Mouse (Mus musculus) midbrain, embryonic 11.5 days (tissue): ENCODE data around the gene Sema6d. TPM values are rescaled to one million over a fixed set of nuclear protein-coding genes. Genes with fewer than 3 reads are reported as not detected.

Experiments
- ATAC-seq: fragments of 200-750 bp; cut with Nextera tagmentation; 2 replicates; pipeline ENCODE4 v1.8.0; 2017; ENCODE audit warnings: moderate TSS enrichment, moderate library complexity; ENCODE audit not compliant: low FRiP score
- DNase-seq: peaks from one replicate; pipeline ENCODE4 v3.0.0; 2015; ENCODE audit warnings: low spot score; ENCODE audit errors: missing footprints
- H3K27ac ChIP-seq: fragments of 300-500 bp; sonication (generic); 2 replicates; pipeline ENCODE4 v1.5.1; 2014; ENCODE audit warnings: low read depth, low read length
- H3K27me3 ChIP-seq: fragments of 300-500 bp; sonication (generic); 2 replicates; pipeline ENCODE4 v1.6.1; 2014; ENCODE audit warnings: mild to moderate bottlenecking, low read length, moderate library complexity, mixed read lengths; ENCODE audit not compliant: control insufficient read depth, insufficient read depth
- H3K36me3 ChIP-seq: fragments of 300-500 bp; sonication (generic); 2 replicates; pipeline ENCODE4 v1.6.1; 2014; ENCODE audit warnings: mild to moderate bottlenecking, low read length, moderate library complexity, mixed read lengths; ENCODE audit not compliant: control insufficient read depth, insufficient read depth
- H3K4me1 ChIP-seq: fragments of 300-500 bp; sonication (generic); 2 replicates; pipeline ENCODE4 v1.6.1; 2014; ENCODE audit warnings: low read length; ENCODE audit not compliant: control insufficient read depth, insufficient read depth
- H3K4me2 ChIP-seq: fragments of 300-500 bp; sonication (generic); 2 replicates; pipeline ENCODE4 v1.6.1; 2014; ENCODE audit warnings: mild to moderate bottlenecking, moderate library complexity
- H3K4me3 ChIP-seq: fragments of 300-500 bp; sonication (generic); 2 replicates; pipeline ENCODE4 v1.5.1; 2014; ENCODE audit warnings: low read depth, low read length
- H3K9ac ChIP-seq: fragments of 300-500 bp; sonication (generic); 2 replicates; pipeline ENCODE4 v1.6.1; 2014; ENCODE audit warnings: low read length
- H3K9me3 ChIP-seq: fragments of 300-500 bp; sonication (generic); 2 replicates; pipeline ENCODE4 v1.6.1; 2016; ENCODE audit warnings: low read length; ENCODE audit not compliant: control insufficient read depth
- WGBS: fragments of 180-500 bp; shearing (Covaris S2); extraction: QIAGEN DNeasy Blood & Tissue Kit; methylation state at CpG from one replicate; pipeline ENCODE4 v1.1.7; 2014; 5-methylcytosine and 5-hydroxymethylcytosine counted together
- polyA plus RNA-seq: library from polyadenylated mRNA; unstranded; fragments of >200 nt; fragmentation: Nextera tagmentation; extraction: Ambion mirVana; gene quantifications from 2 replicates; pipeline ENCODE4 v1.2.1, GENCODE M21; 2014

Sema6d gene
- polyA plus RNA-seq, 1 experiment from 2014 or later: 11.1 TPM

DNA sequence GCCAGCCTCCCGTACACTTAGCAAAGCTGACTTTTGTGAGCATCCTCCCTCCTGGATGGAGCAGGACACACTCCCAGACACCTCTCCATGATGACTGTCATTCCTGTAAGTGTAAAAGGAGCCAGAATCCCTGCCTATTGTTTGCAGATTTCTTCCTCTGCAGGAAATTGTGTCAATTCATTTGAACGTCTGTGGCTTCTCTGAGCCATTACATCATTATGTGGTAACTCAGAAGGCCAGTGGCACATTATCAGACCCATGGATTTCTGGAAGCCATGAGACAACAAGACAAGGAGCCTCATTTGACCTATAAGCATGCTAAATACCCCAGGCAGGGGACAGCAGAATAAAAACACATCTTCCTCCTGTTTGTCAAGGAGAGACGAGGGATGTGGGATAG, 327.0 kb downstream of the Sema6d start:
- Histone ChIP-seq H3K36me3 (no peaks in the 10 kb centered on the region), H3K4me3 (no peak overlapping the region), H3K4me1 (no peaks in the 10 kb centered on the region), H3K9ac (no peak overlapping the region), H3K27ac (no peak overlapping the region), H3K9me3 (no peaks in the 10 kb centered on the region), H3K27me3 (no peaks in the 10 kb centered on the region), H3K4me2 (no peak overlapping the region)
- DNase-seq: no peak
- WGBS: 82% methylated on average over 3 of the region's 3 CpGs
- ATAC-seq: no peak

- no peak overlapping the region for H3K4me2 ChIP-seq
- no peaks in the 10 kb centered on the region for H3K4me1 ChIP-seq
- WGBS: 89% methylated on average over 2 of the region's 2 CpGs
- no peaks in the 10 kb centered on the region for H3K27me3 ChIP-seq
- no peaks in the 10 kb centered on the region for H3K9me3 ChIP-seq
- peak; percentile 17 for DNase-seq
- no peaks in the 10 kb centered on the region for H3K36me3 ChIP-seq
- H3K9ac ChIP-seq: no peak overlapping the region
- no peak overlapping the region for H3K4me3 ChIP-seq
- ATAC-seq: no peak
- no peak overlapping the region for H3K27ac ChIP-seq
These were observed 328.6 kb downstream of the Sema6d start for GRCm38 (mm10) chr2:124418319-124418718.

DNA sequence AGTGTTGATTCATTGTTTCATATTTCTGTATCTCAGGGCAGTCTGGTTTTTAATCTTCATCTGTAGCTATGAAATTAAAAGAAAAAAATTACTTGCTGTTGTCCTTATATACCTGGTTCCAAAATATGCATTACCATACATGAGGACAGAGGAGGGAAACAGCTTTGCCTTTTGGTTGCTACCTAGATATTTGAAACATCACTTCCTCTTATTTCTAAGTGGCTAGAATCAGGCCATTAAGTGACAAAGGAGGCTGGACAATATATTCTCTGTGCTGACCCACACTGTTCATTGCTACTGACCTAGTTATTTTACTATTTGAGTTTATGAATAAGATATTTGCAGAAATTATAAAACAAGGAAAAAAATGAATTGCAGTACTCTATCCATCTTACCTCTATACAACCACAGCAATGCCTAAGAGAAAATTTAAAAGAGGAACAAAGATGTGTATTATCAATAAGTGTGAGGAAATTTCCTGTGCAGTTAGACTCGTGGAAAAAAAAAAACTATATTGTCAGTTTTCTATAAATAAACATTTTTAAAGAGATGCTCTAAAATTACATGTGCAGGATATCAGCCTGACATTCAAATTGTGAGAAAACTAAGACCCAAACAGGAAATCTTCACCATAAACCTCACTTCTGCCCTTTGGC, 330.5 kb downstream of the Sema6d start:
- ATAC-seq (no peak), DNase-seq (no peak)
- Histone ChIP-seq H3K9me3 (no peaks in the 10 kb centered on the region), H3K27ac (no peak overlapping the region), H3K27me3 (no peaks in the 10 kb centered on the region), H3K4me3 (no peak overlapping the region), H3K4me1 (no peaks in the 10 kb centered on the region), H3K9ac (no peak overlapping the region), H3K36me3 (no peaks in the 10 kb centered on the region), H3K4me2 (no peak overlapping the region)
- WGBS: 74% methylated on average over 1 of the region's 1 CpGs

DNA sequence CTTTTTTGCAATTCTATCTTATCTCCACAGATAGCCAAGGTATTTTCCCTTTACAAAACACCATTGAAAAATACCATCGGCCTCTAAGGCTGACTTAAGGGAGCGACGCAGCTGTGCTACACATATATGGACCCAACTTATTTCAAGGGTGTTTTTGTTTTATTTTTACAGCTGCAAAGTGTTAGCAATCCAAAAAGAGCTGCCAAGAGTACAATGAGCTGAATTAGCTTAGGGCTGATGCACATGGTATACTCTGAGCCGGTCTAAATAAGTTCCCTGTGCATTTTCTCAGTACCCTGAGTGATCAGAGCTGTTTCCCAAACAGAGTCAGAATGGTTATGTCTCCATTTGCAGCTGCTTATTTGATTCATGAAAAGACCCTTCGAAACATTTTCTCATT, 340.0 kb downstream of the Sema6d start:
- H3K27me3 ChIP-seq: no peaks in the 10 kb centered on the region
- WGBS: 87% methylated on average over 5 of the region's 5 CpGs
- H3K4me1 ChIP-seq: no peaks in the 10 kb centered on the region
- H3K4me3 ChIP-seq: no peak overlapping the region
- ATAC-seq: no peak
- H3K4me2 ChIP-seq: no peak overlapping the region
- DNase-seq: no peak
- H3K9me3 ChIP-seq: no peaks in the 10 kb centered on the region
- H3K36me3 ChIP-seq: no peaks in the 10 kb centered on the region
- H3K27ac ChIP-seq: no peak overlapping the region
- H3K9ac ChIP-seq: no peak overlapping the region

GRCm38 (mm10) chr2:124430708-124431107, 340.9 kb downstream of the Sema6d start:
- no peak overlapping the region for H3K9ac ChIP-seq
- ATAC-seq: no peak
- DNase-seq: no peak
- H3K4me3 ChIP-seq: no peak overlapping the region
- H3K9me3 ChIP-seq: no peaks in the 10 kb centered on the region
- H3K36me3 ChIP-seq: no peaks in the 10 kb centered on the region
- H3K4me2 ChIP-seq: no peak overlapping the region
- no peaks in the 10 kb centered on the region for H3K4me1 ChIP-seq
- H3K27me3 ChIP-seq: no peaks in the 10 kb centered on the region
- H3K27ac ChIP-seq: no peak overlapping the region
- 92% methylated on average over 3 of the region's 3 CpGs for WGBS

- no peak overlapping the region for H3K4me2 ChIP-seq
- H3K9ac ChIP-seq: no peak overlapping the region
- 85% methylated on average over 12 of the region's 12 CpGs for WGBS
- H3K27me3 ChIP-seq: no peaks in the 10 kb centered on the region
- no peaks in the 10 kb centered on the region for H3K4me1 ChIP-seq
- H3K4me3 ChIP-seq: no peak overlapping the region
- no peaks in the 10 kb centered on the region for H3K9me3 ChIP-seq
- DNase-seq: no peak
- ATAC-seq: no peak
- no peak overlapping the region for H3K27ac ChIP-seq
- no peaks in the 10 kb centered on the region for H3K36me3 ChIP-seq
These were observed 345.7 kb downstream of the Sema6d start for GRCm38 (mm10) chr2:124435382-124436002.

DNA sequence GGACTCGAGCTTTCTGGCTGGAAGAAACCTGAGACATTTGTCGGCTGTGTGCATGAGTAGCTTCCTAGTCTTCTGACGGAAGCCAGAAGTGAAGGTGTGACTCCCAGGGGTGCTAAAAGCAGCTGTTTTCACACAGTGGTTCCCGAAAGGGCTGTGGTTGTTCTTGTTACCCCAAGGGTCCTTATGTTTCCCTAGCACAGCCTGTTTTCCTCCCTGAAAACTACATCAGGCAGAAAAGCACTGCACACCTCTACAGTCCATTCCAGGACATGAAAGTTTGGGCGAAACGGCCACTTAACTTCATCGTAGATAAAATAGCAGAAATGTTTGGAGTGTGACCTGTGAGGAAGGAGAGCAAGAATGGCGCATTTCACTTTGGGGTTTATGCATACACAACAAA, 346.9 kb downstream of the Sema6d start:
- ATAC-seq: no peak
- no peaks in the 10 kb centered on the region for H3K4me1 ChIP-seq
- 77% methylated on average over 8 of the region's 8 CpGs for WGBS

GRCm38 (mm10) chr2:124444199-124444598, 354.4 kb downstream of the Sema6d start:
- H3K9me3 ChIP-seq: no peaks in the 10 kb centered on the region
- H3K4me3 ChIP-seq: no peak overlapping the region
- DNase-seq (no peak), ATAC-seq (no peak)
- 86% methylated on average over 2 of the region's 2 CpGs for WGBS
- no peaks in the 10 kb centered on the region for H3K27me3 ChIP-seq
- H3K4me2 ChIP-seq: no peak overlapping the region
- no peak overlapping the region for H3K9ac ChIP-seq
- H3K27ac ChIP-seq: no peak overlapping the region
- no peaks in the 10 kb centered on the region for H3K4me1 ChIP-seq
- no peaks in the 10 kb centered on the region for H3K36me3 ChIP-seq

More for the DNA sequence above, 346.9 kb downstream of the Sema6d start:
- H3K9me3 ChIP-seq: no peaks in the 10 kb centered on the region
- no peaks in the 10 kb centered on the region for H3K27me3 ChIP-seq
- DNase-seq: no peak
- H3K4me2 ChIP-seq: no peak overlapping the region
- no peaks in the 10 kb centered on the region for H3K36me3 ChIP-seq
- no peak overlapping the region for H3K9ac ChIP-seq
- no peak overlapping the region for H3K27ac ChIP-seq
- no peak overlapping the region for H3K4me3 ChIP-seq

DNA sequence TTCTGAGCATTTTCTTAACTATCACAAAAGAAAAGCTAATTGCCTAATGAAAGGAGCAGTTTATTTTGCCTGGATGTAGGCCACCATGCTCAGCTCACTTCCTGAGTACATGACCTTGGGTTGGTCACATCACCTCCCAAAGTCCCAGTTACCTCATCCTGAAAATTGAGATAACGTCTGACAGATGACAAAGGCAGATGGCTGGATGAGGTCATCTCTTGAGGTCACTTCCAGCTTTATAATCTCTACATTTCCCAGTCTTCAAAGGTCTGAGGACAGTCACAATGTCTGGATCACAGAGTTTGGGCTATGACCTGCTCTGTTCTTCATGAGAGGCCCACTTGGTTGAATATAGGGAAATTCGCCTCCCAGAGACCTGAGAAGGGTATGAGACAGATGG, 366.1 kb downstream of the Sema6d start:
- Histone ChIP-seq H3K4me2 (no peak overlapping the region), H3K4me3 (no peak overlapping the region), H3K36me3 (no peaks in the 10 kb centered on the region), H3K27me3 (peaks cover 2% of the 10 kb centered on the region; the same call in 1 of the 2 replicates), H3K4me1 (no peaks in the 10 kb centered on the region), H3K9ac (no peak overlapping the region), H3K27ac (no peak overlapping the region), H3K9me3 (no peaks in the 10 kb centered on the region)
- DNase-seq (no peak), ATAC-seq (no peak)
- WGBS: 72% methylated on average over 2 of the region's 2 CpGs
